Mouse (Mus musculus) CD8-positive naive resting alpha-beta T cell, adult 2 months (primary cell): ENCODE data around the gene Ap4e1.
A peak's percentile ranks its signal among the peaks of the same experiment; 100 is the strongest.

Source experiments
- DNase-seq, 2 experiments: peaks; one replicate each; pipeline ENCODE4 v3.0.0; 2022; ENCODE audit warnings: low read depth in 2 of 2, low spot score in 2 of 2

Ap4e1 gene

GRCm38 (mm10) chr2:127008469-127008998 is at the start of gene Ap4e1:
Gene Ap4e1, plus strand, starts transcription at chr2:127008717.
- peak; percentile 98 to 99 for DNase-seq

DNA sequence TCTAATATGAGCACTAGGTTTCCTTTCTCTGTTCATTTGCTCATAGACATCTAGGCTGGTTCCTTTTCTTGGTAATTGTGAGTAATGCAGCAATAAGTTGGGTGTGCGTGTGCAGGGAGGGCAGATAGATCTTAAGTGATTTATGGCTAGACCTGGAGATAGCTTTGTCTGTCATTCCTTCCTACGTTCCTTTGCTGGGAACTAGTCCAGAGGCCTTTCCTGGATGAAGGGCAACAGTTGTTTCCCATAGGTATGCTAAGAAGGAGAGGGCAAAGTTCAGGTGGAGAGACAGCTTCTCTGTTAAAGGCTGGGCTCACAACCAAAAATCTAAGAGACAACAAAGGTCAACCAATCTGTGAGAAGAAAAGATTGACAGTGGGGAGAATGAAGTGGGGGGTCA is 46.8 kb upstream of the Ap4e1 start:
- DNase-seq, result no peak

DNA sequence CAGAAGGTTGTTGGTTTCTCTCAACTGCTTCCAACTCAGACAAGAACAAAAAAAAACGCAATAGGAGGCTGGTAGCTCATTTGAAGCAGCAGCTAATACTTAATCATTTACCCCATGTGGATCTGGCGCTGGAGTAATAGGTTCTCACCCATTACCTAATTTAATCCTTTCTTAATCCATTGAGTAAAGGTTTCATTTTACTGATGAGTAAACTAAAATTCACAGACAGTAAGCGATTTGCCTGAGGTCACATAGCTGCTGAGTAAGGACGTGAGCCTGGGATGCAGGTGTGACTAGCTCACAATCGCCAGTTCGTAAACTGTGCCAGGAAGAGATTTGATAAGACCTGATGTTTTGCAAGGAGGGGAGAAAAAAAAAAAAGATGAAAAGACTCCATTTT is 31.1 kb upstream of the Ap4e1 start:
- no peak for DNase-seq

GRCm38 (mm10) chr2:126983221-126983620 is 25.3 kb upstream of the Ap4e1 start:
- no peak for DNase-seq

- no peak for DNase-seq
Observed at GRCm38 (mm10) chr2:126989919-126990318, 18.6 kb upstream of the Ap4e1 start.

GRCm38 (mm10) chr2:126992742-126993141 is 15.8 kb upstream of the Ap4e1 start:
- no peak for DNase-seq

- DNase-seq, result no peak
Observed at GRCm38 (mm10) chr2:126994384-126995166, 13.9 kb upstream of the Ap4e1 start.

DNA sequence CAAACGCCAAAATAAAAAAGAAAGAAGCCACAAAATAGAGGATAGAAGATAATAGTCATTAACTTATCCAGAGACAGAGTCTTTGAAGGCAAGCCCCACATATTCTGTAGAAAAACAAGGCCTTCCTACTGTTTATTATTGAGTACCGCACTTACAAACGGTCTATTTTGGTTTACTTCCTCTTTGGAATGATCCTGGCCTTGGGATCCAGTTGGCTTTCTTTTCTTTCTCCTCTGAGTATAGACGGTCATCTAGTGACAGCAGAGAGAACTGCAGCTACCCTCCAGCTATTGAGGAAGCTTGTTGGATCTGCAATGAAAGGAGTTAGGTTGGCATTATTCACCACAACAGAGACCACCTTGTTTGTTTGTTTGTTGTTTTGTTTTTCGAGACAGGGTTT is 11.8 kb upstream of the Ap4e1 start:
- DNase-seq, result no peak

DNA sequence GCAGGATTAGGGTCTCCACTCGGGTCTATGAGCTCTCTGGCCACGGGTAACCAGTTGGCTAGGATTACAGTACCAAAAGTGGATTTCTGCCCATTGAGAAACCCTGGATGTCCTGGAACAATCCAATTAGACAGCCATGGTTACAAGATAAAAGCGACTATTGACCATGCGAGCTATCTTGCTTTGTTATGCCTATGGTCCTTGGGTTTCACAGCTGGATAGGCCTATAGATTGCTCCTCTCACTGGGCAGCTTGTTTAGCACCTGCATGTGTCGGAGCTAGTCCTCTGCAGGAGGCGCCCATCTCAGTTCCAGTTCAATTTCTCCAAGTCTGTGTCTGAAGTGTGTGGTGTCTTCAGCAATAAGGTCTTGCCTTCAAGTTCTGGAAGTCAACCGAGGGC is 10.3 kb upstream of the Ap4e1 start:
- no peak for DNase-seq

DNA sequence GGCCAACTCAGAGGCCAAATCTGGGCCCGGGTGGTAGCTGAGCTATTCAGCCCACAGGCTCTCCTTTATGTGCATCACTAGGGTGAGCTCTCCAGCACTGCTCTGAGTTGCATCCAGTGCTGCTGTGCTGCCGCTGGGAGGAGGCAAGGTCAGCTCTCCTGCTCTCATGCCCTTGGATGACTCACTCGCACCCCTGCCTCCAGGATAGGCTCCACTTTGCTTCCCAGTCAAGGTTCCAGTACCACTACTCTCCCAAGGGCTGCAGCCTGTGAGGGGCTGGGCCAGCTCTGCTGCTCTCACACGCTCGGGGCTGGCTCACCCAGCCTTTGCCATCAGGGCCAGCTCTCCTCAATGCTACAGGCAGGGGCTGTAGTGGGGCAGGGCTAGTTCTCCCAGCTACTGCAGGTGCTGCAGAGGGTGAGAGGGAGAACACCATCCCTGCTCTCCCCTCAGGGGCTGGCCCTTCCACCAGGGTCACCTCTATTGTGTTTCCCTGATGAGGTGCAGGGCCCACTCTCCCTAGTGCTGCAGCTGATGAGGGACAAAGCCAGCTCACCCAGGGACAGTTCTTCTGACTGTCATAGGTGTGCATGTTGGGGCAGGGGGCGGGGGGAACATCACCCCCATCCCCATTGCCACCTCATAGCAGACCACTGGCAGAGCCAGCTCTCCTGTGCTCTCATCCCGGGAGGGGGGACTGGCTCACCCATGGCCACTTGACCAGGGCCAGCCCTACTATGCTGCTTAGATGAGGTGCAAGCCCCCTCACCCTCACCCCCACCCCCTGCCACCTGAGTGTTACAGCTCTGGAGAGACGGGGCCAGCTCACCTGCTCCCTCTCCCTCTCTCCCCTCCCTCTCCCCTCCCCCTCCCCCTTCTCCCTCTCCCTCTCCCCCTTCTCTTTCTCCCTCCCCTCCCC is 7.9 kb upstream of the Ap4e1 start:
- no peak for DNase-seq

GRCm38 (mm10) chr2:127004046-127004445 is 4.5 kb upstream of the Ap4e1 start:
- no peak for DNase-seq

DNA sequence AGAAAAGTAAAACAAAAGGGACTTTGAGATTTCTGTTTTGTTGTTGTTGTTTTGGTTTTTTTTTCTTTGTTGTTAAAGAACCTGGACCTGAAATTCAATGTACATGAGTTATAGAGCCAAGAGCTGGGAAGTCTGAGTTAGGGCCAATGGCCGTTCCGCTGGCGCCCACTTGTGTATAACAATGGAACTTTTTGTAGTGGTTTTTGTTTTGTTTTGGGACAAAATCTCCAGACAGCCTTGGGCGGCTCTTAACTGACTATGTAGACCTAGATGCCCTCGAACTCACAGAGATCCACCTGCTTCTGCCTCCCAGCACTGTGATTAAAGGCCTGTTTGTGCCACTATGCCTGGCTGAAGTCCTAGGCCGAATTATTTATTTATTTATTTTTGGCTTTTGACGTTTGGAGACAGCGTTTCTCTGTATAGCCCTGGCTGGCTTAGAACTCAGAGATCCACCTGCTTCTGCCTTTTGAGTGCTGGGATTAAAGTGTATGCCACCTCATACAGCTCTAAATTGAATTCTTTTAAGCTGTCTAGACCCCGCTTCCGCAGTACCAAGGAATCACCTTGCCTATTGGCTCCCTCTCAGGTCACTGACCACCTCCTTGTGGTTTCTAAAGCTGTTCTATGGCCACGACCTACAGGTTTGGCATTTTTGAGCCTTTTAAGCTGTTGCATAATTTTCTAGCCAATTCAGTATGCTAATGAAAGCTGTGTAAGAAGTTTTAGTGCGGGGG is 1.7 kb upstream of the Ap4e1 start:
- DNase-seq, result peak; percentile 35 to 61

- no peak for DNase-seq
Observed at GRCm38 (mm10) chr2:127007509-127007908, 1.0 kb upstream of the Ap4e1 start.

- no peak for DNase-seq
Observed at GRCm38 (mm10) chr2:127035006-127035605, 26.6 kb downstream of the Ap4e1 start.

GRCm38 (mm10) chr2:127037299-127037698 is 28.8 kb downstream of the Ap4e1 start:
- DNase-seq, result no peak

- no peak for DNase-seq
Observed at GRCm38 (mm10) chr2:127061471-127061870, 53.0 kb downstream of the Ap4e1 start.

GRCm38 (mm10) chr2:127068806-127069205 is 60.3 kb downstream of the Ap4e1 start:
- DNase-seq, result no peak

- DNase-seq, result no peak
Observed at GRCm38 (mm10) chr2:127069781-127070434, 61.4 kb downstream of the Ap4e1 start.

GRCm38 (mm10) chr2:127070435-127070841 is 61.9 kb downstream of the Ap4e1 start, which contains the start of gene Blvra:
Gene Blvra, plus strand, starts transcription at chr2:127070665.
- DNase-seq, result peak; percentile 76 to 78

GRCm38 (mm10) chr2:127070879-127071278 is 62.4 kb downstream of the Ap4e1 start:
- DNase-seq, result no peak
